Mouse (Mus musculus): ENCODE results near the gene Zfp786. TPM values are rescaled to one million over a fixed set of nuclear protein-coding genes. Genes with fewer than 3 reads are reported as not detected.

Zfp786 gene
- polyA plus RNA-seq, 1 experiment from 2014 or later: 13.5 TPM

DNA sequence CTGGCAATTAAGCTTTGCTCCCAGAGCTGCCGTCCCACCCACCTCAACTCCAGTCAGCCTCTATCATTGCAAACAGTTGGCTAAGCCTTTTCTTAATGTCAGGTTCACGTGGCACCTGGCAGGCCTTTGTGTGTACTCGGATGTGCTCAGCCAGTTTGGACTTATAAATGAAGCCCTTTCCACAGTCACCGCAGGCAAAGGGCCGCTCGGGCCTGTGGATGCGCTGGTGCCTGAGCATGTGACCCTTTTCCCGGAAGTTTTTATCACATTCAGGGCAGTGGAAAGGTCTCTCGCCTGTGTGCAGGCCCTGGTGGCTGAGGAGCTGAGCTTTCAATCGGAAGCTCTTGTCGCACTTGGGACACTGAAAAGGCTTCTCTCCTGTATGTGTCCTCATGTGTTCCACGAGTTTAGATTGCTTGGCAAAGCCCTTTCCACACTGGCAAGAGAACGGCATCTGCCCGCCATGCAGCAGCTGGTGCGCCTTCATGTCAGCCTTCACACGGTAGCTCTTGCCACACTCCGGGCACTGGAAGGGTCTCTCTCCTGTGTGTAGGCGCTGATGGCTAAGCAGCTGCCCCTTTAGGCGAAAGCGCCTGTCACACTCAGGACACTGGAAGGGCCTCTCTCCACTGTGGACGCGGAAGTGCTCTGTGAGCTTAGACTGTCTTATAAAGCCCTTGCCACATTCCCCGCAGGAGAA, 10.9 kb downstream of the Zfp786 start:
- H3K9me3 ChIP-seq (replicated peaks): no peaks in the 10 kb centered on the region
- H3K4me3 ChIP-seq: no peak overlapping the region
- ATAC-seq: no peak
- no peak overlapping the region; the same call in 1 of the 2 replicates for H3K27ac ChIP-seq
- 95% methylated on average over 23 of the region's 23 CpGs for WGBS
- H3K36me3 ChIP-seq (ENCODE audit: poor library complexity, severe bottlenecking): peaks cover 77% of the 10 kb centered on the region
- no peaks in the 10 kb centered on the region for H3K4me1 ChIP-seq
- no peaks in the 10 kb centered on the region for H3K27me3 ChIP-seq
- no peak overlapping the region for H3K9ac ChIP-seq
- H3K4me2 ChIP-seq: no peak overlapping the region

DNA sequence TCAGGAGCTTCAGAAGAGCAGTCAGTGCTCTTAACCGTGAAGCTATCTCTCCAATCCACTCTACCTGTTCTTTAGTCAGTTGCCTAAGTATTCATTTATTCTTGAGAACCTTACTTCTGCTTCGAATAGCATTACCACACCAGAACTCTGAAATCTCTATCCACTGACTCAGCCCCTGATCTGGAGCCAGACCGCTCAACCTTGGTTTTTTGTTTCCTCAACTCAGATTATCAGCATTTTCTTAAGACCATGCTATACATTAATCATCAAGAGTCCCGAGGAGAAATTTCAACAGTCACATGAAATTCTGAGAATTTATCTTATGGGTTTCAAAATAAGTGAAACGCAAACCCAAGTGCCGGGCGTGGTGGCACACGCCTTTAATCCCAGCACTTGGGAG, 11.9 kb downstream of the Zfp786 start:
- H3K4me3 ChIP-seq: no peak overlapping the region
- H3K9me3 ChIP-seq (replicated peaks): no peaks in the 10 kb centered on the region
- H3K4me1 ChIP-seq: peaks cover 5% of the 10 kb centered on the region; the same call in 1 of the 2 replicates
- 96% methylated on average over 8 of the region's 8 CpGs for WGBS
- no peak overlapping the region for H3K27ac ChIP-seq
- peaks cover 66% of the 10 kb centered on the region for H3K36me3 ChIP-seq (ENCODE audit: poor library complexity, severe bottlenecking)
- H3K9ac ChIP-seq: no peak overlapping the region
- ATAC-seq: no peak
- H3K27me3 ChIP-seq: no peaks in the 10 kb centered on the region
- no peak overlapping the region for H3K4me2 ChIP-seq

DNA sequence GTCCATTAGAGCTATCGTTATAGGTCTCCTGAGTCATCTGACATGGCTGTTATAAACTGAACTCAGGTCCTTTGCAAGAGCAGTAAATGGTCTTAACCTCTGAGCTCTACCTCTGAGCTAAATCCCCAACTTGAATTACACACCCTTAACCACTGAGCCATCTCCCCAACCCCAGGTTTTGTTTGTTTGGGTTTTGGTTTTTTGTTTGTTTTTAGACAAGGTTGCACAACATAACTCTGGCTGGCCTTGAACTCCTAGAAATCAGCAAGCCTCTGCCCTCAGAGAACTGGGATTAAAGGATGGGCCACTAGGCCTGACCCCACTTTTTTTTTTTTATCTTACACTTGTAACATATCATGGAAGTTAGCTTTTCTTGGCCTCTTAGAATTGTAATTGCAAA, 14.5 kb downstream of the Zfp786 start:
- Histone ChIP-seq H3K4me3 (no peak overlapping the region), H3K27me3 (no peaks in the 10 kb centered on the region), H3K4me1 (peaks cover 17% of the 10 kb centered on the region), H3K4me2 (no peak overlapping the region), H3K9ac (no peak overlapping the region), H3K36me3 (ENCODE audit: poor library complexity, severe bottlenecking) (peaks cover 43% of the 10 kb centered on the region), H3K9me3 (replicated peaks) (no peaks in the 10 kb centered on the region), H3K27ac (no peak overlapping the region)
- WGBS: 97% methylated on average over 1 of the region's 1 CpGs
- no peak for ATAC-seq

DNA sequence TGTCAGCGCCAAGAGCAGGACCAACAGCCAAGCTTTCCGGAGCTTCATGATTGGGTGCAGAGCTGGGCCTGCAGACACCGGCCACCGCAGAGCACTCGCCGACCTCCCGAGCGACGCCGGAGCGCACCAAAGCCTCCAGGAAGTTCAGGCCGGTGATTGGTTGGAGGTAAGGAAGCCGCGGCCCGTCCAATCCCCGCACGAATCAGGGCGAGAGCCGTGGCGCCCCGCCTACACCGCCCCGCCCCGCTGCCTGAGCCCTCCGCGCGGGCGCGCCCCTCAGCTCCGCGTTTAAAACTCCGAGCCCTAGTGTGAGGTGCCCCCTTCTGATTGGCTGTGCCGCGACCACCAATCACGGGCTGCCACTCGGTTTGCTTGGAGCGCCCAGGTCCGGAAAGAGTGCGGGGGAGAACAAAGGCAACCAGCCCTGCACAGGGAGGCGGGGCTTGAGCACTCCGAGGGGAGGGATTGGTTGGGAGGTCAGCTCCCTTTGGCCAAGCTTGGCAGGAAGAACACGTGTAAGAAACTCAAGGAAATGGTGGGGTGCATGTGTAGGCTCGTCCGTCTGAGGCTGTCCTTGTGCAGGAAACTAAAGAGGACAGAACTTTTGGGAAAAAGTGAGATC, 17.3 kb downstream of the Zfp786 start, which contains the start of gene Pdia4:
TSS of gene Pdia4 (minus strand) at position 174 of the 622 bp plus-strand sequence.
- ATAC-seq: peak; percentile 100
- under 1% methylated on average over 44 of the region's 44 CpGs for WGBS
- H3K4me3 ChIP-seq: peak within 1 kb of the TSS; percentile 81
- H3K4me2 ChIP-seq: peak within 1 kb of the TSS; percentile 89
- H3K4me1 ChIP-seq: peaks cover 40% of the 10 kb centered on the region
- peak within 1 kb of the TSS; percentile 94 for H3K9ac ChIP-seq
- H3K9me3 ChIP-seq (replicated peaks): no peaks in the 10 kb centered on the region
- peaks cover 16% of the 10 kb centered on the region for H3K36me3 ChIP-seq (ENCODE audit: poor library complexity, severe bottlenecking)
- peak within 1 kb of the TSS; percentile 95 for H3K27ac ChIP-seq
- no peaks in the 10 kb centered on the region for H3K27me3 ChIP-seq

DNA sequence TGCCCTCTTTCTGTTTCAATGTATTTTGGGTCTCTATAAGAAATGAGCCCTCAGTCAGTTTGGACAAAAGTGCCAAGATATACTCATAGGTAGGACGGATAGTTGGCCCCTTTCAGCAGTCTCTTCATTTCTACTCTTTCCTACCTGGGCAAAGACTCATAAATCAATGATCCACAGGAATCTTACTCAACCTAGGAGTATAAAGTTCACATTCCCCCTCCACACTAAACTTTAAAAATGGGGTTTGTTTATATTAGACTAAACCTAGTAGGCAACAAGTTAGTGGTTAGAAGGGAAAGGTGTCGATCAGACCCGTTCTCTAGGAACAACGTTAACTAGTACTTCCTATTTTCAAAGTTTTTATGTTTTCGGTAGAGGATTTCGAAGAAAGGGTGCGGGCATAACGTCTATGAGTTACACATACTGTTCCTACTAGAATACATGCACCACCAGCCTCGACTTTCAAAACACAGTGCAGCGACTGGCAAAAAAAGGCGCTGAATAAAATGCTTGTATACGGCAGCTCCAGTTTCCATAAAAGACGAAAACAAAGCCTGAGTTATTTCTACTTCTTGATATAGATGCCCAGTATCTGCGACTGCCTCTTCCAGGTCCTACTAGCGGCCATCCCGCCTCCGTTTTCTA, 18.3 kb downstream of the Zfp786 start:
- peak overlapping the region; percentile 81 for H3K4me3 ChIP-seq
- peaks cover 12% of the 10 kb centered on the region; the same call in 1 of the 2 replicates for H3K36me3 ChIP-seq (ENCODE audit: poor library complexity, severe bottlenecking)
- ATAC-seq: no peak
- H3K27ac ChIP-seq: peak overlapping the region; percentile 95
- WGBS: 2% methylated on average over 17 of the region's 17 CpGs
- H3K9ac ChIP-seq: peak overlapping the region; percentile 94
- H3K9me3 ChIP-seq (replicated peaks): no peaks in the 10 kb centered on the region
- H3K4me2 ChIP-seq: peak overlapping the region; percentile 89
- peaks cover 45% of the 10 kb centered on the region for H3K4me1 ChIP-seq
- no peaks in the 10 kb centered on the region for H3K27me3 ChIP-seq

DNA sequence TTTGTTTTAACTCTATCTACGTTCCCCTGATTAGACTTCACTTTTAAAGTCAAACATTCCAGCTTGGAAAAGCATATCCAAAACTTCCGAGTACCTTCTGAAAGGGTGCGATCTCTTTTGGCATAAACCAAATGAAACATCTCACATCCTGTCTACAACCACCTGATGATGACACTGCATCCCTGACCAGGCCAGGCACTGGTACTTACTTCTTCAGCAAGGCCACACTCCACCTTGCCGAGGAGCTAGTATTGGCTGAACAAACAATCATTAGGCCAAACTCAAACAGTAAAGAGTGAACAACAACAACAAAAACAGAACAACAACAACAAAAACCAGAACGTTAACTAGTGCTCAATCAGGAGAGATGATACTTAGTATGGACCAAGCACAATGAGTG, 19.3 kb downstream of the Zfp786 start:
- peak overlapping the region; percentile 81 for H3K4me3 ChIP-seq
- WGBS: 68% methylated on average over 5 of the region's 5 CpGs
- no peak overlapping the region for H3K27ac ChIP-seq
- peak overlapping the region; percentile 89 for H3K4me2 ChIP-seq
- peaks cover 15% of the 10 kb centered on the region for H3K36me3 ChIP-seq (ENCODE audit: poor library complexity, severe bottlenecking)
- H3K9me3 ChIP-seq (replicated peaks): no peaks in the 10 kb centered on the region
- peak overlapping the region; percentile 94 for H3K9ac ChIP-seq
- H3K4me1 ChIP-seq: peaks cover 45% of the 10 kb centered on the region
- H3K27me3 ChIP-seq: no peaks in the 10 kb centered on the region
- ATAC-seq: no peak

DNA sequence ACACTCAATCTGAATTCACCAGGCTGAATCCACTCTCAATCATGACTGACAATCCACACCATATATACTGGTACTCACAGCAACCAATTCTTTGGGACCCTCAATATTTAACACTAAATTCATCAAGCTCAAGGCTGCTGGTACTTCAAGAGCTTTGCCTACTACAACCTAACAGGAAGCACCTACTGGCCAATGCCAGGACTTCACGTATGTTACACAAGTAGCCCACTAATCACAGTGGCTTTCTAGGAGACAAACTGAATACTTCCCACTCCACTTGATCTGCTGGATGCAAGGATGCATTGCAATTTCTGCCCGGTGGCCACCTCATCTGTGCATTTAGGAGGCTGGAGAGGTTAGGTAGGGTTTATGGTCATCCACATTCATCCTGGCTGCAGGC, 20.5 kb downstream of the Zfp786 start:
- Histone ChIP-seq H3K9me3 (replicated peaks) (no peaks in the 10 kb centered on the region), H3K9ac (peak overlapping the region; percentile 24; the same call in 1 of the 2 replicates), H3K4me3 (0 out of 2 replicates have a peak overlapping the region, but pooled peaks have one; percentile 3), H3K27me3 (no peaks in the 10 kb centered on the region), H3K4me1 (peaks cover 45% of the 10 kb centered on the region), H3K4me2 (peak overlapping the region; percentile 23), H3K27ac (no peak overlapping the region), H3K36me3 (ENCODE audit: poor library complexity, severe bottlenecking) (peaks cover 22% of the 10 kb centered on the region)
- ATAC-seq: no peak
- 86% methylated on average over 2 of the region's 2 CpGs for WGBS

DNA sequence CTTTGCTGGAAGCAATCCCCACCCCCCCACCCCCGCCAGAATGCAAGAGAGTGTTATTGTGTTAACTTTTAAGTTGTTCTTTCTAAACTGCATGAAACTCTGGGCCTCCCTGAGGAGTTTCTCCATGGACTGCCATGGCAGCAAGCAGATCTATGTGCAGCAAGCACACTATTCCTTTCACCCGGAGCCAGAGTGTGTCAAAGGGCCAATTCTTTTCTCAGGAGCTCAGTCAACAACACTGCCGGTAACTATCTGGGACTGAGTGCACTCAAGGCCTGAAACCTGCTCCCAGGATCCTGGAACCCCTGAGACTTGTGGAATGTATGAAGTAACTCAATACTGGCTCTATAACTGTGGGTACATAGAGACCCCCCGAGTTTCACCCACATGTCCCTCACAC, 21.6 kb downstream of the Zfp786 start:
- WGBS: 76% methylated on average over 4 of the region's 4 CpGs
- no peaks in the 10 kb centered on the region for H3K9me3 ChIP-seq (replicated peaks)

DNA sequence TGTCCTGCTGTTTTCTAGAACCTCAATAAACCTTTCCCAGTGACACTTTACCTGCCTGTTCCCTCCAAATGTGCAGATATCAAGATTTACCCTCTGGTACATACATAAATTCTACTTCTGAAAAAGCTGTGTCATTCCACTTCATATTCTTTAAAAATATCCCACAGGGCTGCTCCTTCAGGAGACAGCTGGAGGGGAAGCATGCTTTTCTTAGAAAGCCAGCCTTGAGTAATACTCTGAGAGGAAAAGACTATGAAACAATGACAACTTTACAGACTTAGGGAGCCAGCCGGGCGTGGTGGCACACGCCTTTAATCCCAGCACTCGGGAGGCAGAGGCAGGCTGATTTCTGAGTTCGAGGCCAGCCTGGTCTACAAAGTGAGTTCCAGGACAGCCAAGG, 22.1 kb downstream of the Zfp786 start:
- H3K27ac ChIP-seq: no peak overlapping the region
- peaks cover 39% of the 10 kb centered on the region for H3K36me3 ChIP-seq (ENCODE audit: poor library complexity, severe bottlenecking)
- no peak overlapping the region for H3K4me2 ChIP-seq
- no peak overlapping the region for H3K4me3 ChIP-seq
- H3K9ac ChIP-seq: no peak overlapping the region
- WGBS: 91% methylated on average over 5 of the region's 5 CpGs
- H3K27me3 ChIP-seq: no peaks in the 10 kb centered on the region
- peaks cover 39% of the 10 kb centered on the region for H3K4me1 ChIP-seq
- H3K9me3 ChIP-seq (replicated peaks): no peaks in the 10 kb centered on the region
- no peak for ATAC-seq

More for the DNA sequence above, 21.6 kb downstream of the Zfp786 start:
- ATAC-seq: no peak
- no peaks in the 10 kb centered on the region for H3K27me3 ChIP-seq
- H3K36me3 ChIP-seq (ENCODE audit: poor library complexity, severe bottlenecking): peaks cover 34% of the 10 kb centered on the region
- H3K9ac ChIP-seq: no peak overlapping the region
- no peak overlapping the region for H3K4me3 ChIP-seq
- H3K4me1 ChIP-seq: peaks cover 42% of the 10 kb centered on the region
- H3K27ac ChIP-seq: no peak overlapping the region
- no peak overlapping the region for H3K4me2 ChIP-seq

DNA sequence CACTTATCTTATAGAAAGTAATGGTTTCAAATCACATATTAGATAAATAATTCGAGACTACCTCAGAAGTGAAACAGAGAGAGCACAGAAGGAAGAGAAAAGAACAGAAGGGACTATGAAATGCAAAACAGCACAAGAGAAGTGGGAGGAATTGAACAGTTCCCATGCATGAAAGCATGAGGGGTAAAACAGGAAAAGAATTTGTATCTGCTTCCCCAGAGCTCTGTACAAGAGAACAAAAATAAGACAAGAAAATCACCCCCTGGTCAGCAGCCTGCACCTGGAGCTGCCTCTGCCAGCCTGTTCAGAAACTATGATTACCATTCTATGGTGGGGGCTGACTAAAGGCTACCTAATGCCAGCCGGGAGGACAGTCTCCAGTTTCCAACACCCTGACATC, 23.2 kb downstream of the Zfp786 start:
- H3K27me3 ChIP-seq: no peaks in the 10 kb centered on the region
- ATAC-seq: no peak
- H3K27ac ChIP-seq: no peak overlapping the region
- no peak overlapping the region for H3K4me3 ChIP-seq
- H3K36me3 ChIP-seq (ENCODE audit: poor library complexity, severe bottlenecking): peaks cover 50% of the 10 kb centered on the region
- no peaks in the 10 kb centered on the region for H3K9me3 ChIP-seq (replicated peaks)
- 85% methylated on average over 2 of the region's 2 CpGs for WGBS
- H3K9ac ChIP-seq: no peak overlapping the region
- peaks cover 39% of the 10 kb centered on the region for H3K4me1 ChIP-seq
- H3K4me2 ChIP-seq: no peak overlapping the region

DNA sequence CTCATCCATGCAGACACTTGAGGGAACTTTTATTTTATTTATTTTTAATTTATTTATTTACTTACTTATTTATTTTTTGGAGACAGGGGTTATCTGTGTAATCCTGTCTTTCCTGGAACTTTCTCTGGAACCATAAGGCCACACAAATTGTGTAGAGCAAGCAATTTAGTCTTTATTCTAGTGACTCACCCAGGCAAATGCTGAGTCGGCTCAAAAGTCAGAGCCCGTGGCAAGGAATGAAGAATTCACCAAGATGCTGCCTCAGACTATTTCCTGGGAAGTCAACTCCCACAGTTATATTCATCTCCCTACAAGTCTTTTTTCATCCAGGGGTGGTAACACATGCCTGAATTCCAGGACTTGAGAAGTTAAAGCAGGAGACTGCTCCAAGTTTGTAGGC, 25.1 kb downstream of the Zfp786 start:
- 92% methylated on average over 2 of the region's 2 CpGs for WGBS
- ATAC-seq: no peak
- peaks cover 22% of the 10 kb centered on the region for H3K4me1 ChIP-seq
- H3K27ac ChIP-seq: no peak overlapping the region
- H3K9me3 ChIP-seq (replicated peaks): no peaks in the 10 kb centered on the region
- H3K4me3 ChIP-seq: no peak overlapping the region
- H3K9ac ChIP-seq: no peak overlapping the region
- peaks cover 69% of the 10 kb centered on the region for H3K36me3 ChIP-seq (ENCODE audit: poor library complexity, severe bottlenecking)
- no peak overlapping the region for H3K4me2 ChIP-seq
- H3K27me3 ChIP-seq: no peaks in the 10 kb centered on the region

DNA sequence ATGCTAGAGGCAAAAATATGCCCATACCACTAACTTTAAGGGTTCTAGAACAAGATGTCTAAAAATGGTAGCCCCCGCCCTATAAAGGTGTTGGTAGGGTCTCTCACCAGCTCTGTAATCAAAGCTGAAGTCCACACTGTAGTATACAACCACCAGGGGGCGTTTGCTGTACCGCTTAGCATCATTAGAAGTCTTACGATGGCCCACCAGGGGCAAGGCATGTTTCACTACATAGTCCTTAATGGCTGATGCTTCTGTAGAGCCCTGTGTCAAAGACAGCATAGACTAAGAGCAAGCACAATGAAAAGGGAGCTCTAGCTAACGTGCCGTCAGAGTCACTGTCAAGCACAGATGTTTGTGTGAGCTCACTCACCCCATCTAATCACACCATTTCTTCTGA, 31.6 kb downstream of the Zfp786 start:
- Histone ChIP-seq H3K9me3 (replicated peaks) (no peaks in the 10 kb centered on the region), H3K9ac (no peak overlapping the region), H3K27ac (no peak overlapping the region), H3K4me3 (no peak overlapping the region), H3K27me3 (no peaks in the 10 kb centered on the region), H3K36me3 (ENCODE audit: poor library complexity, severe bottlenecking) (peaks cover 97% of the 10 kb centered on the region), H3K4me1 (0 out of 2 replicates have a peak, but pooled peaks cover 3% of the 10 kb centered on the region), H3K4me2 (no peak overlapping the region)
- WGBS: 51% methylated on average over 6 of the region's 6 CpGs
- ATAC-seq: peak; percentile 57; the same call in 1 of the 2 replicates

Data from forebrain, embryonic 13.5 days (tissue).